ENCODE assay signal across 9 mouse cellular contexts in genomic region chr15:78610705-78611462, GRCm38 (mm10). TPM values are rescaled to one million over a fixed set of nuclear protein-coding genes. Genes with fewer than 3 reads are reported as not detected.
DNase-seq lines count a peak whose midpoint lies in the region; ATAC-seq and TF ChIP-seq lines count a peak whose summit lies in the region.
"Had no signal": no experiment of that assay in that cellular context is flagged by ENCODE, and none has a peak within 500 bp of the region (broad histone marks: within the 10 kb centered on the region; RNA-seq: fewer than 3 reads in every experiment).

No protein-coding gene starts in this region.

- no peak for TF ChIP-seq EP300 in stomach, postnatal 0 days (optimal IDR thresholded peaks at IDR 0.05)

- 33% methylated on average over 12 of the region's 12 CpGs for WGBS in hindbrain, embryonic 15.5 days
- WGBS in midbrain, embryonic 11.5 days: 38% methylated on average over 12 of the region's 12 CpGs
- 47% methylated on average over 12 of the region's 12 CpGs for WGBS in stomach, postnatal 0 days

- H3K27me3 ChIP-seq in hindbrain, embryonic 15.5 days: no peaks in the 10 kb centered on the region
- no peaks in the 10 kb centered on the region for H3K27me3 ChIP-seq in midbrain, embryonic 11.5 days (ENCODE audit: control insufficient read depth, insufficient read depth, low read length)
- H3K27me3 ChIP-seq in stomach, postnatal 0 days (ENCODE audit: control insufficient read depth, insufficient read depth, low read length): no peaks in the 10 kb centered on the region

- H3K36me3 ChIP-seq in hindbrain, embryonic 15.5 days: no peaks in the 10 kb centered on the region
- H3K36me3 ChIP-seq in midbrain, embryonic 11.5 days (ENCODE audit: control insufficient read depth, insufficient read depth, low read length): no peaks in the 10 kb centered on the region
- H3K36me3 ChIP-seq in stomach, postnatal 0 days (ENCODE audit: control insufficient read depth, insufficient read depth, low read length): no peaks in the 10 kb centered on the region

- H3K9ac ChIP-seq in hindbrain, embryonic 15.5 days: no peak overlapping the region
- no peak overlapping the region for H3K9ac ChIP-seq in midbrain, embryonic 11.5 days (ENCODE audit: low read length)
- H3K9ac ChIP-seq in stomach, postnatal 0 days (ENCODE audit: low read length): no peak overlapping the region

- no peak overlapping the region for H3K4me2 ChIP-seq in hindbrain, embryonic 15.5 days
- H3K4me2 ChIP-seq in midbrain, embryonic 11.5 days: no peak overlapping the region
- H3K4me2 ChIP-seq in stomach, postnatal 0 days (replicated peaks; ENCODE audit: low read depth): no peak overlapping the region

- H3K27ac ChIP-seq in hindbrain, embryonic 15.5 days (replicated peaks): 0 out of 2 replicates have a peak overlapping the region, but pooled peaks have one; percentile 13
- no peak overlapping the region for H3K27ac ChIP-seq in midbrain, embryonic 11.5 days (ENCODE audit: low read depth, low read length)
- no peak overlapping the region for H3K27ac ChIP-seq in stomach, postnatal 0 days (replicated peaks)

- H3K4me1 ChIP-seq in hindbrain, embryonic 15.5 days (replicated peaks): peaks cover 15% of the 10 kb centered on the region
- H3K4me1 ChIP-seq in midbrain, embryonic 11.5 days (ENCODE audit: control insufficient read depth, insufficient read depth, low read length): peaks cover 6% of the 10 kb centered on the region; the same call in 1 of the 2 replicates
- no peaks in the 10 kb centered on the region for H3K4me1 ChIP-seq in stomach, postnatal 0 days (replicated peaks; ENCODE audit: control insufficient read depth, insufficient read depth)

- peak; percentile 74 for DNase-seq in adrenal gland, adult 2 months
- DNase-seq in adrenal gland, postnatal 4 days (ENCODE audit: low spot score in 2 of 2): no peak
- DNase-seq in Muller cell, postnatal 12 days (ENCODE audit: inconsistent ontology term): peak; percentile 20
- DNase-seq in midbrain, embryonic 11.5 days (ENCODE audit: low spot score, missing footprints): peak; percentile 73
- no peak for DNase-seq in urinary bladder, postnatal 10 days (ENCODE audit: low spot score)
- DNase-seq in stomach, postnatal 0 days (ENCODE audit: low spot score): no peak

- H3K9me3 ChIP-seq in hindbrain, embryonic 15.5 days: no peaks in the 10 kb centered on the region
- H3K9me3 ChIP-seq in midbrain, embryonic 11.5 days (ENCODE audit: control insufficient read depth, low read length): no peaks in the 10 kb centered on the region
- no peaks in the 10 kb centered on the region for H3K9me3 ChIP-seq in stomach, postnatal 0 days (ENCODE audit: control insufficient read depth, low read length)

- ATAC-seq in hindbrain, embryonic 15.5 days (ENCODE audit: low FRiP score, low read depth): peak; percentile 42; the same call in 1 of the 2 replicates
- ATAC-seq in midbrain, embryonic 11.5 days (ENCODE audit: low FRiP score): no peak
- no peak for ATAC-seq in stomach, postnatal 0 days (ENCODE audit: low FRiP score, low TSS enrichment)
- no peak for ATAC-seq in cerebellum, adult (ENCODE audit: insufficient number of reproducible peaks, low FRiP score, low TSS enrichment)

- no peak overlapping the region for H3K4me3 ChIP-seq in hindbrain, embryonic 15.5 days
- no peak overlapping the region for H3K4me3 ChIP-seq in midbrain, embryonic 11.5 days (ENCODE audit: low read depth, low read length)
- H3K4me3 ChIP-seq in stomach, postnatal 0 days (ENCODE audit: low read depth, low read length): no peak overlapping the region
- H3K4me3 ChIP-seq: myocyte had no signal

- TF ChIP-seq CTCF in stomach, postnatal 0 days (IDR thresholded peaks at IDR 0.05; ENCODE audit: low read depth): no peak

RNA-seq across cellular contexts. Expression of gene Cyth4, which starts 14.0 kb away (rescaled TPM):
- 10 to 100 TPM in 1 of 2 experiments, 1 to 10 TPM in 1; 7.2 to 12.7 TPM for total RNA-seq in adrenal gland, adult 2 months (2021)
- polyA plus RNA-seq in adrenal gland, adult 2 months (2012; rRNA removed): 13.8 and 16.2 TPM in 2 replicates
- 1 to 10 TPM; 8.2 to 9.5 TPM for total RNA-seq in adrenal gland, postnatal 4 days (2021)
- 6.7 and 7.0 TPM in 2 replicates for polyA plus RNA-seq in hindbrain, embryonic 15.5 days (2015; fragmentation: Nextera tagmentation; extraction: Ambion mirVana)
- polyA plus RNA-seq in midbrain, embryonic 11.5 days (2014; fragmentation: Nextera tagmentation; extraction: Ambion mirVana): 2.0 and 2.7 TPM in 2 replicates
- polyA plus RNA-seq in stomach, postnatal 0 days (2015; fragmentation: Nextera tagmentation; extraction: Ambion mirVana): 5.2 and 5.8 TPM in 2 replicates

RNA-seq across cellular contexts. Expression of gene Rac2, which starts 38.3 kb away (rescaled TPM):
- 1 to 10 TPM; 8.1 to 9.6 TPM for total RNA-seq in adrenal gland, adult 2 months (2021)
- polyA plus RNA-seq in adrenal gland, adult 2 months (2012; rRNA removed): 33.4 and 40.2 TPM in 2 replicates
- total RNA-seq in adrenal gland, postnatal 4 days (2021): 10 to 100 TPM in 1 of 2 experiments, 1 to 10 TPM in 1; 9.4 to 10.4 TPM
- polyA plus RNA-seq in hindbrain, embryonic 15.5 days (2015; fragmentation: Nextera tagmentation; extraction: Ambion mirVana): 5.4 and 5.6 TPM in 2 replicates
- polyA plus RNA-seq in midbrain, embryonic 11.5 days (2014; fragmentation: Nextera tagmentation; extraction: Ambion mirVana): 4.3 and 8.5 TPM in 2 replicates
- 6.4 and 8.0 TPM in 2 replicates for polyA plus RNA-seq in stomach, postnatal 0 days (2015; fragmentation: Nextera tagmentation; extraction: Ambion mirVana)
- polyA plus RNA-seq: myocyte had no signal

Comparison
In these comparisons a context has a peak if more than half of its experiments do, and no peak if none do; other contexts are left out.
1. DNase-seq: peak in adrenal gland, adult 2 months (single experiment), Muller cell, postnatal 12 days (single experiment) and midbrain, embryonic 11.5 days (single experiment); none in adrenal gland, postnatal 4 days (0 of 2), urinary bladder, postnatal 10 days (single experiment) and stomach, postnatal 0 days (single experiment).